Mouse (Mus musculus) layer of hippocampus, postnatal 25 days (tissue): ENCODE results near the gene Cyp2t4. TPM values are rescaled to one million over a fixed set of nuclear protein-coding genes. Genes with fewer than 3 reads are reported as not detected.

Source experiments
- DNase-seq, 2 experiments: peaks; one replicate each; pipeline ENCODE4 v3.0.0; 2022; ENCODE audit warnings: mixed read lengths in 2 of 2, low spot score in 1 of 2; ENCODE audit errors: extremely low spot score in 1 of 2
- total RNA-seq, 2 experiments: library from RNA; stranded (reverse); gene quantifications; 2 replicates each; pipeline ENCODE4 v1.2.3; 2021

Cyp2t4 gene
- total RNA-seq, 2 experiments from 2014 or later = not detected

GRCm38 (mm10) chr7:27159882-27160281 lies 6.4 kb downstream of the Cyp2t4 start:
- DNase-seq = peak; percentile 79 to 82

GRCm38 (mm10) chr7:27160921-27161320 lies 7.4 kb downstream of the Cyp2t4 start:
- no peak for DNase-seq

DNA sequence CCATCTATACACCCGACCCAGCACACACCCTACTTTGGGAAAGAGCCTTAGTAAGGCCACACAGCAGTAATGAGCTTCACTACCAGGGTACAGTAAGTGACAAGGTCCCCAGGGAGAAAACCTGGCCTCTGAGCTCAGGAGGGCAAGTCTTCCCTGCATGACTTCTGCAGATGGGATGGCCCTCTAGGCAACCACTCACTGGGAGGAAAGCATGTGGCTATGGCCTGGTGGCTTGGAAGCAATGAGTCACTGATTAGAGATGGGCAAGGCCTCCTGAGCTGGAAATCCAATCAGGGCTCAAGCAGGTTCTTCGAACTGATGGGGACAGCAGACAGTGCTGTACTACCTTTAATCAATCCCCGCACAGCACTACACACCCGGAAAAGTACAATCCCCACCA lies 8.2 kb downstream of the Cyp2t4 start:
- no peak for DNase-seq

GRCm38 (mm10) chr7:27162780-27163449 lies 9.4 kb downstream of the Cyp2t4 start:
- DNase-seq = no peak

DNA sequence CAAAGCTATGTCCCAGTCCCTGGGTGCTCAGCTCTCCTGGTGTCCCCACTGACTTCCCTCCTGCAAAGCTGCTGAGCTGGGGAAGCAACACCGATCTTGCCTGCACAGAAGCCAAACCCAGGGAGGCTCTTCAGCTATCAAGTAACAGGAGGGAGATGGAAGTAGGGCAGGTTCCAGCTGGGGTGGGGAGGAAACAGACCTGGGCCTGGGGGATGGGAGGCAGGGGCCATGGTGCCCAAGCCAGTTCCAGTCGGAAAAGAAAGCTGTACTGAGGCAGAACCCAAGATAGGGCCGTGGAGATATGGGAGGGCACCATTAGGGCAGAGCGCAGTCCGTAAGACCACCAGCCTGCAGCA lies 9.9 kb downstream of the Cyp2t4 start:
- DNase-seq = no peak

DNA sequence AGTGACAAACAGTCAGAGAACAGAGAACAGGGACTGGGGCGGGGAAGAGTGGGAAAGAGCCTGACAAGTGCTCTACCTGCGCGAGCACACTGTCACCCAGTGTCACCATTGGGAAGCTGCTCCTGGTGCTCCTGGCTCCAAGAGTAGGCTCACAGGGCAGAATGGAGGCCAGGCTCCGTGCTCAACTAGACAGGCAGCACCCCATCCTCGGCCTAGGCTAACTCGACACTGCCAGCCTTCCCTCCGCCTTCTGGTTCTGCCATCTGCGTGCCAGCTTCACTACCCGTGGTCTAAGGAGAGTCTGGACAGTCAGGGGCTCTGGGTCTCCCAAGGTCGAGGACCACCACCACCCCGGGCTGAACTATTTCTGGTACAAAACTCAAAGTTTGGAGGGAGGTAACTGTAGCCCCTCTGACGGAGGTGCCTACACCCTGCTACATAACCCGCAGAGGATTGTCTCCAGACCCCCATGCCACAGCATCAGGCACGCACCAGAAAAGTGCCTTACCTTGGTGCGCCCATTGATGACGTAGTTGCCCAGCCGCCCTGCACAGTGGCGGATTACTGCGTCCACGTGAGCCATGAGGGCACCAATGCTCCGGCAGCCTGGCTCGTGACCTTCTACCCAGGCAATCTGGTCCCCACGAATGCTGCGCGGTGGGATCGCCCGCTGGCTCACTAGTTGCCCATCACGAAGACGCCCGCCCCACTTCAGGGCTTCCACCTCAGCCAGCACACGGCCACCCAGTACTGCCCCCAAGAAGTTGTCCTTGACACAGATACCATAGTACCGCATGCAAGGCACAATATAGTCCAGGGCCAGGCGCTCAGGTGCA lies 10.8 kb downstream of the Cyp2t4 start:
- DNase-seq = peak in 1 of 2 experiments; percentile 17

DNA sequence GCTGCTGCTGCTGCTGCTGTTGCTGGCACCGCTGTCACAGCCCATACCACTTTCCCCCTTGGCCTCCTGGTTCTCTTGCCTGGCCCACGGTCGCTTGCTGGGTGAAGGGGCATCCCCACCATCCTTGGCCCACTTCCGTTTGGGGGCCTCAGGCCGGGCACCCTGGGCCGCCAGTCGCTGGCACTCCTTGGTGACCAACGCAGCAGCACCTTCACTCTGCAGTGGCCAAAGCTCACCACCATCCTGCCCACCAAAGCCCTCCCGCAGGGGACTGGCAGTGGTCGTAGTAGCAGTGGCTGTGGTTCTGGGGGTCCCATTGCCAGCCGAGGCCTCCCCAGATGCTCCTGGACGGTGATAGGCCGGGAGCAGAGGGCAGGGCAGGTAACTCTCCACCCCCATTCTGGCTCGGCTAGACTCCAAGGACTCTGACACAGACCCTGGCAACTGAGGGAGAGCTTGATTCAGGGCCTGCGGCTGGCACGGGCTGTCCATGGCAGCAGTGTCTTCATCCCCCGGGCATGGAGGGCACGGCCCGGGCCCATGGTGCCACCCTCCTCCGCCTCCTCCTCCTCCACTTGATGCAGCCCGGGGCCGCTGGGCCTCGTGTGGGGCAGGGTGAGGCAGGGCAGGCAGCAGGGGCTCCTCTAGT lies 11.6 kb downstream of the Cyp2t4 start:
- no peak for DNase-seq

DNA sequence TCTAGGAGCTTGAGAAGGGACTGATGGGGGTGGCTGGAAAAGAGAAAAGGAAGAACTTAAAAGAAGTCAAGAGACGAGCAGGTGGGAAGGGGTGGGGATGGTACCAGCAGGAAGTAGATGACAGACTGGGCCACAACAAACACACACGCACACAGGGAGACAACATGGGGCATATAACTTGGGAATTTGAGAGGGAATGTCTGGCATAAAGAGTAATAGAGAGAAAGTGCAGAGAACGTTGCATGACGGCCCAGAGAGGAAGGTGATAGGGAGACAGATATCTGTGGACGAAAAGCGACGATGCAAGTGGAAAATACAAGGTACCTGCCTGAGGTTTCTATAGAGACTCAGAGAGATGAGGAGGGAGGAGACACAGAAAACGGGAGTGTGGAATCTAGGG lies 12.2 kb downstream of the Cyp2t4 start:
- DNase-seq = no peak

DNA sequence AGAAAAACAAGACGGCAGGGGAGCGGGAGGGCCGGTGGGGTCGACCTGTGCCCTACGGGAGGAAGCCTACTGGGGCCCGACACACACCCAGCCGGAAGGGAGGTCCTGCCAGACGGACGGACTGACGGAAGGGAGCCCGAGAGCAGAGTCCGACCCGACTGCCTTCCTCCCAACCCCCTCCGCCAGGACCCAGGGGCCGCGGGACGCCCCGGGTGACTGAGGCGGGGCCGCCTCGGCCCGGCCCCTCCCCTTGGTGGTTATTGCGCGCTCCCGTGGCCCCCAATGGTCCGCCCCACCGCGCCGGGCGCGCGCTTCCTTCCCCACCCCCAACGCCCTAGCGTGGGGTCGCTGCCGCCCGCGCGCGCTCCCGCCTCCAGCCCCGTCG lies 12.7 kb downstream of the Cyp2t4 start:
- DNase-seq = peak in 1 of 2 experiments; percentile 63

GRCm38 (mm10) chr7:27166614-27167474 lies 13.3 kb downstream of the Cyp2t4 start, which contains the start of gene Egln2:
TSS of gene Egln2 (minus strand) at chr7:27166802.
- DNase-seq = peak; percentile 94 to 96

DNA sequence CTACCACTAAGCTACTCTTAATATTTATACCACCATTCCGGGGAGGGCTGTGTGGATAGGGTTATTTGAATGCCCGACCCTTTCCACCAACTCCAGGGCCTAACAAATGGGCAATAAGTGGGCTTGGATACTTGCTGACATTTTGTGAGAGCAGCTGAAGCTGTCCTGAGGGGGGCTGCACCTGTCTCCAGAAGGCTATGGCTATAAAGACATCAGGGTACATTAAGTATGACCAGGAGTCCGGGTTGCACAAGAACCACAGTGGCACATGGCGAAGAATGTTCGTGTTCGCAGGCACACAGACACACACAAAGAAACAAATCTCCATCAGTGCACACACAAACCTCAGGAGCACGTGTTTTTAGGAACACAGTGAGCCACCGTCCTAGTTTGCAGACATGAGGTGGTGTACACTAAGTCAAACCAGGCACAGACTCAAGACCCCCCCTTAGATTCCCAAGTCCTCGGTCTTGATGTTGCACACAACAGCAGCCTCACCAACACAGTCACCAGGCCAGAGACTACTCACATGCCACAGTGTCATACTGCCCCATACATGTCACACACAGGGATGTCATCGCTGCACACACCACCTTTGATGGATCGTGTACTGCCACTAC lies 14.1 kb downstream of the Cyp2t4 start:
- no peak for DNase-seq

GRCm38 (mm10) chr7:27168371-27168770 lies 14.9 kb downstream of the Cyp2t4 start:
- DNase-seq = no peak

DNA sequence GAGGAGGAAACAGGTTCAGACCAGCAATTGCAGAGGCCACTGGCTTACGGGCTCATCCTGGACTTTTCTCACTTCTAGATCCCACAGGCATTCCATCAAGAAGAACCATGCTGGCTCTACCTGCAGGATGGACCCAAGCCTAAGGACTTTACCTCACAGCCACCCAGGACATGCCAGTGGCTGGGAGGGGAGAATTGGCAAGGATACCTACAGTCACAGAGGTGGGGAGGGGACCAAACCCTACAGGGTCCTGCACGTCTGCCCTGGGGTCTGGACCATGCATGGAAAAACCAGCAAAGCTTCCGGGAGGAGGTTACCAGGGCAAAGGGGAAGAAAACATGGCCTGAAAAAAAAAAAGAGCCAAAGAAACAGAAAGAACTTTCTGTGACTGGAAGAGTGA lies 17.5 kb downstream of the Cyp2t4 start:
- DNase-seq = no peak

- no peak for DNase-seq
Observed at GRCm38 (mm10) chr7:27174496-27174895, 21.0 kb downstream of the Cyp2t4 start.

DNA sequence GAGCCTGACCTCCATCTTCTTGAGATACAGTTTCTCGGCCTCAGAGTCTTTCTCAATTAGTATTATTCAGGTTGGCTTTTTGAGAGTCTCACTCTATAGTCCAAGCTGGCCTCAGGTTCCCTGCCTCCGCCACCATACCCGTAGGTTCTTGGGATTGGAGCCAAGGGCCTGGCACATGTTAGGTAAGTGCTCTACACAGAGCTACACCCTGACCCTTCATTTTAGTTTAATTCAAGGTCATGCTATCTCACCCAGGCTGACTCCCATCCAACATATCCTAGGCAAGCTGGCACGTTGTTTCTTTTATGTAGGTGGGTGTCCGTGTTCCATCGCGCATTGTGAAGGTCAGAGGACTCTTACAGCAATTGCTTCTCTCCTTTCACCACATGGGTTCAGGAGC lies 21.4 kb downstream of the Cyp2t4 start:
- DNase-seq = no peak

DNA sequence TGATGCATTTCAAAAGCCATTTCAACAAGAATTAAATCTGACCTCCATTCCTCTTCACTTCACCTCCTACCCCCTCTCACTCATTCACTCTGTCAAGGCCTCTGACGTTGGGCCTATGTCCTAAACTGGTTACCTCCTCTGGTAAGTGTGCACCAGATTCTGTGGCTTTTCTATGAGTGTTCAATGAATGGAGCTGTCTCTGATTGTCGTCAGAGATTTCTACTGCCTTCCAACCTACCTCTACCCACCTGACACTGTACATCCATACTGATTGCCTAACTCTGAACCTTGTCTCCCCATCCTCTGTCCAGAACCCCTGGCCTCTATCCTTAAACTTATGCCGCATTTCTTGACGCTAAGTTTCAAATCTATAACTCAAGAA lies 24.4 kb downstream of the Cyp2t4 start:
- no peak for DNase-seq

- peak; percentile 94 to 95 for DNase-seq
Observed at GRCm38 (mm10) chr7:27178324-27179216, 25.1 kb downstream of the Cyp2t4 start, which contains the start of gene Rab4b. TSS of gene Rab4b (minus strand) at chr7:27178896.

DNA sequence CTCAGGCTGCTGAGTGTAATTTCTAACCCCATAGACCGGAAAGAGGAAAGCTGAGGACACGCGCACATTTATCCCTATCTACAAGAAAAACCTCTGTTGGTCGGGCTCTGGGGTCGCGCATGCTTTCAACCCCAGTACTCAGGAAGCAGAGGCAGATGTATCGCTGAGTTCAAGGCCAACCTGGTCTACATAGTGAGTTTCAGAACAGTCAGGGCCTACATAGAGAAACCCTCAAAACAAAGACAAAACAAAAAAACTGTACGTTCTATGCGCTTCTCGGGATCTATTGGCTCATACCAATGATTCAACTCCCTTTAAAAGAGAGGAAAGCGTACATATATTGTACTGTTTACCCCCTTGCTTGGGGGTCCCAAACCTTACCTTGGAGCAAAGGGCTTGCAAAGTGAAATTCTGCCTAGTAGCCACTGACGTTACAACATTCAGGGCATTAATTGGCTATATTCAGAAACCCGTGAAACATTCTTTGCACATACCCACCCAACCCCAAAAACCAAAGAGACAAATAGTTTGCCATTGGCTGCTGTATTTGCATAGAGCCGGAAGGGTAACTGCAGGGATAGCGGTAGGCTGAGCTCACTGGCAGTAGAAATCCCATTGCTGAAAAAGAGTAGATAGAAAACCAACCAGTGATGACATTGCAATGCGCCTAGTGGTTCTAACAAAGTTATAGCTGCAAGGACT lies 25.9 kb downstream of the Cyp2t4 start:
- no peak for DNase-seq
